Mouse (Mus musculus) common myeloid progenitor, adult 5-6 weeks (primary cell): Measurements from ENCODE around the gene Slc4a3. TPM values are rescaled to one million over a fixed set of nuclear protein-coding genes. Genes with fewer than 3 reads are reported as not detected.
A peak's percentile ranks its signal among the peaks of the same experiment; 100 is the strongest.

Source experiments
- ATAC-seq: replicated peaks from 2 replicates; pipeline ENCODE4 v1.8.0; 2016; ENCODE audit warnings: low read depth, mild to moderate bottlenecking, moderate TSS enrichment, inconsistent platforms; ENCODE audit not compliant: poor library complexity, severe bottlenecking
- total RNA-seq: library from RNA; stranded (forward); fragments of 200-1000, 187-1606 nt; gene quantifications from 2 replicates; pipeline ENCODE4 v1.2.3, GENCODE M21; 2017

Gene Slc4a3
- total RNA-seq, 1 experiment from 2014 or later: under 0.01 TPM

DNA sequence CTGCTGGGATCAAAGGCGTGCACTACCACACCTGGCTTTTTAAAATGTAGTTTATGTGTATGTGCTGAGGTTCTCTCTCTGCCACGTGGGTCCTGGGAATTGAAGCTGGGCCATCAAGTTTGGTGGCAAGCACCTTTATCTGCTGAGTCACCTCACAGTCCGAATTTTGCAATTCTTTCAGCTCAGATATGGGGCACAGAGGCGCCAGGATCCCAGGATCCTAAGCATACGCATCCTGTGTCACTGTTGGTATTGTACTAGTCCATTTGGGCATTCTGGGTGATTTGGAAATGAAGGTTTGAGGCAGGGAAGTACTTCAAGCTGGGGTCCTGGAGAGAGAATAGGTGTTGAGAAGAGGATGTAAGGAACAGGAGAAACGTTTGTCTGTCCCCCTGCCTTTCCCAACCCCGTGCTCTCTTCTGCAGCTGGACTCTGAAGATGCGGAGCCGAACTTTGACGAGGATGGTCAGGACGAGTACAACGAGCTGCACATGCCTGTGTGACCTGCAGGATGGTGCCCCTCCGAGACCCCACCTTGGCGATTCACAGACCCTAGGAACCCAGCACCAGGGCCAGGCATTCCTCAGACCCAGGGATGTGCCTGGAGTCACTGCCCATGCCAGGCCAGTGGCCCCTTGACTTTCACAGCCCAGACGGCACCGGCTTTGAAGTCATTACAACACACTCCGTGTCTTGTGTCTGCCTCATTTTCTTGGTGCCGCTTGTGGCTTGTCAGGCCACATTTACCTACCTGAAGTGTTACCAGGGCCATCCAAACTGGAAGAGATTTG lies 12.5 kb downstream of the Slc4a3 start:
- ATAC-seq: no peak

GRCm38 (mm10) chr1:75559212-75559925 lies 13.3 kb downstream of the Slc4a3 start:
- peak; percentile 94 for ATAC-seq

DNA sequence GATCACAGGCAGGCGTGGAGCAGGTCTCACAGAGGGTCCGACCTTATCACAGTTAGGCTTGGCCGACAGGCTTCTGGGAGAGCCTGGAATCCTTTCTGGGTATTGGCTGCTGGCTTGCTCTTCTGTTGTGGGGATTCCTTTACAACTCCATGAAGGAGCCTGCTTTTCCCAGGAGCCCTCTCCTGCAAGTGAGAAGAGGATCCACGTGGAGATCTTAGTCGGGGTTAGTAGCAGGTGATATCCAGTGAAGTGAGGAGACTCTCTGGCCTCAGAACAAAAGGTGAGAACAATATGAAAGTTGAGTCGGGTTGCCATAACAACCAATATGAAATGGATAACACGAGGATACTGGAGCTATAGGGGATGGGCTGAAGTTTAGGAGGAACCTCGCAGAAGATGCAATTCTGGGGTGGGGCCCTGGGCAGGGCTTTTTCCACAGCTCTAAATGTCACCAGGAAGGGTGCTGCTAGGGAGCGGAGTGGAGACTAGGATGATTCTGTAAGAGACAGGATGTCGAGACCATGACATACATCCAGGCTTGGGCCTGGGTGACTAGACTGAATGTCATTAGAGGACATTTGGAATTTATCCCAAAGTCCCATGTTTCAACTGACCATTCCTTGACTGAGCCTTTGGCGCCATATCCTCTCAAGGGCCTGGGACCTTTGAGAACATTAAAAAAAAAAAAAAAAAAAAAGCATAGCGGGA lies 14.3 kb downstream of the Slc4a3 start:
- ATAC-seq: no peak

GRCm38 (mm10) chr1:75561221-75561897 lies 15.3 kb downstream of the Slc4a3 start:
- ATAC-seq: no peak

DNA sequence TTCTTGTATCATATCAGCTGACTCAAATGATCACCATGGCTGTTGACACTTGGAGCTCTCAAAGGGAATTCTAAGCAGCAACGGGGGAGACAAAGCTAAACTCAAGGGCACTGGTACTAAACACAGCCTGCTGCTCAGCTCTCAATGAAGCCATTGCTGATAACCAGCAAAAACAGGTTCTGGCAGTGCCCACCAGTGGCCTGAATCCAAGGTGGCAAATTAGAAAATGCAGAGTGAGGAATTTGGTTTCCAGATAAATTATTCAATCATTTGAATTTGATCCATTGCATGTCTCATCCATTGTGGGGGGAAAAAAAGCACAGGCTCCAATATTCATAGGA lies 15.8 kb downstream of the Slc4a3 start:
- no peak for ATAC-seq

DNA sequence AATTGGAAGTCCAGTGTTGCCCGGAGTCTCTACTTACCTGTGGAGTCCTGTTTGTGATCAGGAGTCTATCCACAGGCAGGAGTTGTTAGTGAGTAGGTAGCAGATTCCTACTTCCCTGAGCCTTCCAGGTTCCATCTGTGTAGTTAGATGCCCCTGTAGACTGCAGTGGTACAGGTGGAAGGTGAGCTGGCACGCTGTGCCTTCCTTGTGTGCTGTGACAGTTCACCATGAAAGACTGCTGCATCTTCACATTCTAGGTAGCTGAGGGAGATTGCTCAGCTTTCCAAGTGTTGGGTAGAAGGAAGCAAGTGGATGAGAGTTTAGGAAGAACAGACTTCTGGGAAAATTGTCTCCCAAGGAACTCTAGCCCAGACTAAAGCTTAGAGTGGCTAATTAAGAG lies 18.0 kb downstream of the Slc4a3 start:
- ATAC-seq: no peak

DNA sequence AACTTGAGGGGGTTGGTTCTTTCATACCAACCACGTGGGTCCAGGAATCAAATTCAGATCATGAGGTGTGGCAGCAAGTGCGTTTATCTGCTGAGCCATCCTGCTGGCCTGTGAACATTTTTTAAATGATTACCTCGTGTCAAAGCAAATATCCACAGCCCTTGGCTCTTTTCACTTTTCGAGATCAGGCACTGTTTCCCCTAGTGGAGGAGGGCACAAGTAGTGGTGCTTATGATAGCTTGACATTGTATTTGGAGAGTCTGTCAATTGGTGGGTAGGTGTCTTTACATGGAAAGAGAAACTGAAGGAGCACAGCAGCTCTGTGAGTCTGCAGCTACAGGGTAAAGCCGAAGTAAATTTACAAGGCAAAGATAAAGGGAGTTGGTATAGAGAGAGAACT lies 18.9 kb downstream of the Slc4a3 start:
- no peak for ATAC-seq

DNA sequence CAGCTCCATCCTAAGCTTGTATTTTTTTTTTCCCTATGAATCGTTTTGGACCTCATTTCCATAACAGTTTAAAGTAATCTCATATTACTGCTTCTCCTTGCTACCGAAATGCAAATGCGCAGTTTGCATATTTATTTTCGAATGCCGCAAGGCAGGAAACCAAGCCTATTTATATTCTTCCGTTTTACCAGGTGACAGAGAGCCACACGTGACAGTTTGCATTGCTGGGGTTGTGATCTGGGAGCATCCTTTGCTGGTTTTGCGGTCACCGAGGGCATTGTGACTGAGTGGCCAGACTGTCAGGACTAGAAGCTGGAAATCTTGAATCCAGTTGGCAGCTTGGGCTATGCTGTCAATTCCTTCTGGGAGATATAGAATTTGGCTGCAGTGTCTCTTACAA lies 19.6 kb downstream of the Slc4a3 start:
- peak; percentile 92 for ATAC-seq

DNA sequence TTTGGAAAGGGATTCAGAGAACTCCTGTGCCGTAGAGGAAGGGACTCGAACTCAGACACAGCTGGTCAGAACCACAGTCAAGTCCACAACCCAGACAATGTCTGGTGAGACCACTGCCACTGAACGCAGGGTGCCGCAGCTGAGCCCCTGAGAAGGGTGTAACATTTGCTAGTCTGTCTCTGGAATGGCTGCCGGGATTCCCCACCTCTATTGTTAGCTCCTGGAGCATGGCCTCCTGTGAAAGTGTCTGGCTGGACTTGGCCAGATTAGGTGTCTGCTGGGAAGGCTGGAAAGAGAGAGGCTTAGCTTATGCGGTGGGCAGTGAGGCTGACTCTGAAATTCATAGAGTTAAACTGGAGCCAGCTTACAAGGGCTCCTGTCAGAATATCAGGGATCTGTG lies 24.3 kb downstream of the Slc4a3 start:
- no peak for ATAC-seq

DNA sequence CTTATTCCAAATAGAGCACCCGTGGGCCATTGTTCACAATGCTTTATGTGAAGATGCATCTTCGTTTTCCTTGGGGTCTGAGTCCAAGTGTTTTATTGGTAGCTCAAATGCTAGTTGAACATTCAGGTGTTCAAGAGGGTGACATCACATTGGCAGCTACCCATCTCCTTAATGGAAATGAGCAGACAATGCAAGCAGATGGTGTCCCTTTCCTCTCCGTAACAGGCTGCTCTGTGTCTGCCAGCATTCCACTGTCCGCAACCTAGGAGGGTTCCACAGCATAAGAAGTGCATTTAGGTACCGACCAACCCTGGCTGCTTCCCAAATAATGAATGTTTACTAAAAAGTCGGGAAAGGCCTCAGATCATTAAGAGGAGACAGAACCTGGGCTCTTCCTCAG lies 26.7 kb downstream of the Slc4a3 start:
- ATAC-seq: no peak

GRCm38 (mm10) chr1:75573715-75574114 lies 27.6 kb downstream of the Slc4a3 start:
- ATAC-seq: no peak

DNA sequence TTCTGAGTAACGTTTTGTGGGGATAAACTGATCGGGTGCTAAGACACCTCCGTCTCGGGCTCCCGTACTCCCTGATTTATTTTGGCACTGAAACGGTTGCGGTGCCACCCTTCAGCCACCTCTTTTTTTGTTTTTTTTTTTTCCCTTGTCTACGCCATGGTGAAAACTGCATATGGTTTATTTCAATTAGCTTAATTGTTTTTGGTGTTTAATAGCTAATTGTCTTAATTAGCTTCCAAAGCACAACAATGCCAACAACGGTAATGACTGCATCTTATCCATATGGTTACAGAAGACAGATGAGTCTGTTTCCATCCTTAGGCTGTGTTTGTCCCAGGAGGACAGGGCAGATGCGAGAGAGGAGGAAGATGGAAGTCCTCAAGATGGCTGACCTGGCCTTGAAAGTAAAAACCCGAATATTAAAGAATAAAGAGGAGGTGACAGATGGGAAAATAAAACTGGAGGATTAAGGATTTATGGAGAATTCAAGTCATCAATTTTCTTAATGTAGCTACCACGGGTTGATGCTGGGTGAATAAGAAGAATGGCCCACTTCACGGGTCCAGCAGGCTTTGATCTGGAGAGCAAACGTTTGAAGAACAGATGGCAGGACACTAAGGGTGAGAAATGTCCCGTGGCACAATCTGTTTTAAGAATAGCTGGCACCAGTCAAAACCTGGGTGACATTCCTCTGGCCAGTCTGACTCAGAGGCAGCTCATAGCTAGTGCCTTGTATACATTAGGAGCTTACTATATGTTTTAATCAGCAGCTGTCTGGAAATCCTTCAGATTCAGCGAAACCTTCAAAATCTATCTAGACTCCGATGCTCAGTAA lies 28.6 kb downstream of the Slc4a3 start:
- ATAC-seq: no peak

- no peak for ATAC-seq
Measured at GRCm38 (mm10) chr1:75581936-75582624, 36.0 kb downstream of the Slc4a3 start.

- no peak for ATAC-seq
Measured at GRCm38 (mm10) chr1:75582625-75582956, 36.5 kb downstream of the Slc4a3 start.

DNA sequence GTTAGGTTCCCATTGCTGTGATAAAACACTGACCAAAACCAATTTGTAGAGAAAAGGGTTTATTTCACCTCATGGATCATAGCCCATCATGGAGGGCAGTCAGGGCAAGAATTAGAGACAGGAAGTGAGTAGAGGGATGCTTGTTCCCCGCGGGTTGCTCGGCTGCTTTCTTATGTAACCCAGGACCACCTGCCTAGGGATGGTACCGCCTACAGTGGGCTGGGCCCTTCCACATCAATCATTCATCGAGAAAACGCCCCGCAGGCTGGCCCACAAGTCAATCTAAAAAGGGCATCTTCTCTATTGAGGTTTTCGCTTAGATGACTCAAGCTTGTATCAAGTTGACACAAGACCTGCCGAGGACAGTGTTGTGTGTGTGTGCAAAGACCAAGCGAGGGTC lies 37.0 kb downstream of the Slc4a3 start:
- no peak for ATAC-seq

DNA sequence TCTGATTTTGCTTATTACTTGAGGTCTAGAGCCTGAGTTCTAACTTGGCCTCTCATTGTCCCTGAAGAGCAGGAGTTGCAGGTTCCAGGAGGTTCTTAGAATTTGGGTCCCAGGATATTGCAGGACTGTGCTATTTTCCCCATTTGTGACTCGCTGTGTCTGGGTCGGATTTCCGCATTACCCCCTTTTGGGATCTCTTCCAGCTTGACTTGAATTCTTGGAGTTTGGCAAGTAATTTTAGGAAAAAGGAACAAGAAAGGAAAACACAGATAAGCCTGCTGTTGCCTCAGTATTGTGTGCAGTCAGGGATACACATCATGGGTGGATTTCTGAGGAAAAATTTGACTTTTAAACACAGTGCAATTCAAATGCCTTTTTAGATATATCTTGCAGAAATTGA lies 40.7 kb downstream of the Slc4a3 start:
- no peak for ATAC-seq

- ATAC-seq: no peak
Measured at GRCm38 (mm10) chr1:75587738-75588719, 42.0 kb downstream of the Slc4a3 start.

DNA sequence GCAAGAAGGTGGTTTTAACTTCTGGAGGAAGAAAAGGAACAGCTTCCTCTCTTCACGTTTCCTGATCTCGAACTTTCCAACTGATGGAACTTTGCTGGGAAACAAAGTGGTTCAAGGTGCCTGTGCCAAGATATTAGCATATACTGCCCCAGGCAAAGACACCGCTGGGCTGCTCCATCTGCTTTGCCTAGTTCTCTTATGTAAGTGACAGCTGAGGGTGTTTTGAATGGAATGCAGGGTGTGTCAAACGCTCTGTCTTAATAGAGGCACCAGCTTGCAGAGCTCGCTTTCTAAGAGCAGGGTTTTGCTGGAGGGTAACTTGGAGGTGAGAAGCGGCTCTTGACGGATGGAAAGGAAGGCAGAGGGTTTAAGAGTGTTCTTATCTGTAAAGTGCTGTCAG lies 42.8 kb downstream of the Slc4a3 start:
- ATAC-seq: no peak
